Mouse (Mus musculus) CD4-positive, CD25-positive, alpha-beta regulatory T cell, adult 4 months (primary cell): ENCODE measurements around the gene Mcoln3. TPM values are rescaled to one million over a fixed set of nuclear protein-coding genes. Genes with fewer than 3 reads are reported as not detected.

ENCODE experiments used
- ATAC-seq: one replicate; pipeline ENCODE4 v1.8.0; 2017
- polyA plus RNA-seq, 2 experiments: library from polyadenylated mRNA; unstranded; fragments of 100-300 nt; shearing (Covaris generic); gene quantifications; one replicate each; pipeline ENCODE4 v1.2.1; 2017

Mcoln3 gene
- polyA plus RNA-seq = 1 to 10 TPM; 5.3 to 6.2 TPM

GRCm38 (mm10) chr3:146117258-146117996 is at the start of gene Mcoln3:
Gene Mcoln3 (plus strand): TSS chr3:146117450.
- no peak for ATAC-seq

GRCm38 (mm10) chr3:146069276-146069675 is 48.0 kb upstream of the Mcoln3 start:
- no peak for ATAC-seq

- peak; percentile 51 for ATAC-seq
Measured at GRCm38 (mm10) chr3:146072780-146073179, 44.5 kb upstream of the Mcoln3 start.

- ATAC-seq = no peak
Measured at GRCm38 (mm10) chr3:146080241-146080640, 37.0 kb upstream of the Mcoln3 start.

- ATAC-seq = no peak
Measured at GRCm38 (mm10) chr3:146090988-146091657, 26.1 kb upstream of the Mcoln3 start.

GRCm38 (mm10) chr3:146095066-146095465 is 22.2 kb upstream of the Mcoln3 start:
- no peak for ATAC-seq

- ATAC-seq = no peak
Measured at GRCm38 (mm10) chr3:146096986-146097385, 20.3 kb upstream of the Mcoln3 start.

GRCm38 (mm10) chr3:146097861-146098260 is 19.4 kb upstream of the Mcoln3 start:
- no peak for ATAC-seq

- no peak for ATAC-seq
Measured at GRCm38 (mm10) chr3:146099925-146100324, 17.3 kb upstream of the Mcoln3 start.

- peak; percentile 54 for ATAC-seq
Measured at GRCm38 (mm10) chr3:146102049-146102448, 15.2 kb upstream of the Mcoln3 start.

- peak; percentile 40 for ATAC-seq
Measured at GRCm38 (mm10) chr3:146107116-146107849, 10.0 kb upstream of the Mcoln3 start.

GRCm38 (mm10) chr3:146107921-146108571 is 9.2 kb upstream of the Mcoln3 start, which contains the start of gene Wdr63:
Gene Wdr63 (minus strand): TSS chr3:146108130.
- peak; percentile 97 for ATAC-seq

- ATAC-seq = no peak
Measured at GRCm38 (mm10) chr3:146108945-146109344, 8.3 kb upstream of the Mcoln3 start.

- no peak for ATAC-seq
Measured at GRCm38 (mm10) chr3:146110358-146110757, 6.9 kb upstream of the Mcoln3 start.

- ATAC-seq = no peak
Measured at GRCm38 (mm10) chr3:146110916-146111315, 6.3 kb upstream of the Mcoln3 start.

GRCm38 (mm10) chr3:146117997-146118457 is 777 bp downstream of the Mcoln3 start:
- no peak for ATAC-seq

- peak; percentile 60 for ATAC-seq
Measured at GRCm38 (mm10) chr3:146121310-146122124, 4.3 kb downstream of the Mcoln3 start.

GRCm38 (mm10) chr3:146122125-146122420 is 4.8 kb downstream of the Mcoln3 start:
- ATAC-seq = no peak

GRCm38 (mm10) chr3:146122807-146123463 is 5.7 kb downstream of the Mcoln3 start:
- peak; percentile 56 for ATAC-seq

- ATAC-seq = no peak
Measured at GRCm38 (mm10) chr3:146123464-146123825, 6.2 kb downstream of the Mcoln3 start.

- ATAC-seq = no peak
Measured at GRCm38 (mm10) chr3:146127205-146127604, 10.0 kb downstream of the Mcoln3 start.
